Mouse (Mus musculus) intestine, embryonic 16.5 days (tissue): Measurements from ENCODE around the gene Alk. TPM values are rescaled to one million over a fixed set of nuclear protein-coding genes. Genes with fewer than 3 reads are reported as not detected.
"Not testable (repeated sequence)": the region's sequence is repeated elsewhere in the genome, so short reads cannot be mapped to it uniquely, and the experiment has no call there.

Source experiments
- ATAC-seq: fragments of 200-750 bp; cut with Nextera tagmentation; 2 replicates; pipeline ENCODE4 v1.8.0; 2017; ENCODE audit warnings: moderate TSS enrichment, moderate library complexity
- H3K27ac ChIP-seq: fragments of 300-500 bp; sonication (generic); 2 replicates; pipeline ENCODE4 v1.5.1; 2014; ENCODE audit warnings: mild to moderate bottlenecking, low read length
- H3K27me3 ChIP-seq: fragments of 300-500 bp; sonication (generic); replicated peaks from 2 replicates; pipeline ENCODE4 v1.6.1; 2014; ENCODE audit warnings: low read length, control low read depth, mixed read lengths; ENCODE audit not compliant: control insufficient read depth, insufficient read depth
- H3K36me3 ChIP-seq: fragments of 300-500 bp; sonication (generic); 2 replicates; pipeline ENCODE4 v1.6.1; 2014; ENCODE audit warnings: low read length, control low read depth; ENCODE audit not compliant: control insufficient read depth, insufficient read depth
- H3K4me1 ChIP-seq: fragments of 300-500 bp; sonication (generic); 2 replicates; pipeline ENCODE4 v1.6.1; 2014; ENCODE audit warnings: low read length, control low read depth, mixed read lengths; ENCODE audit not compliant: control insufficient read depth, insufficient read depth
- H3K4me2 ChIP-seq: fragments of 300-500 bp; sonication (generic); 2 replicates; pipeline ENCODE4 v1.6.1; 2014; ENCODE audit warnings: low read depth, low read length, control low read depth
- H3K4me3 ChIP-seq: fragments of 300-500 bp; sonication (generic); 2 replicates; pipeline ENCODE4 v1.5.1; 2014; ENCODE audit warnings: mild to moderate bottlenecking, low read length
- H3K9ac ChIP-seq: fragments of 300-500 bp; sonication (generic); 2 replicates; pipeline ENCODE4 v1.6.1; 2014; ENCODE audit warnings: low read depth, low read length
- H3K9me3 ChIP-seq: fragments of 300-500 bp; sonication (generic); 2 replicates; pipeline ENCODE4 v1.6.1; 2016; ENCODE audit warnings: low read length, control low read depth; ENCODE audit not compliant: control insufficient read depth
- whole genome bisulfite sequencing: fragments of 180-500 bp; shearing (Covaris S2); extraction: QIAGEN DNeasy Blood & Tissue Kit; methylation state at CpG from one replicate; pipeline ENCODE4 v1.1.7; 2014; 5-methylcytosine and 5-hydroxymethylcytosine counted together
- polyA plus RNA-seq: library from polyadenylated mRNA; unstranded; fragments of >200 nt; fragmentation: Nextera tagmentation; extraction: Ambion mirVana; gene quantifications from 2 replicates; pipeline ENCODE4 v1.2.1, GENCODE M21; 2015

Gene Alk
- polyA plus RNA-seq, 1 experiment from 2014 or later = 0.75 TPM

DNA sequence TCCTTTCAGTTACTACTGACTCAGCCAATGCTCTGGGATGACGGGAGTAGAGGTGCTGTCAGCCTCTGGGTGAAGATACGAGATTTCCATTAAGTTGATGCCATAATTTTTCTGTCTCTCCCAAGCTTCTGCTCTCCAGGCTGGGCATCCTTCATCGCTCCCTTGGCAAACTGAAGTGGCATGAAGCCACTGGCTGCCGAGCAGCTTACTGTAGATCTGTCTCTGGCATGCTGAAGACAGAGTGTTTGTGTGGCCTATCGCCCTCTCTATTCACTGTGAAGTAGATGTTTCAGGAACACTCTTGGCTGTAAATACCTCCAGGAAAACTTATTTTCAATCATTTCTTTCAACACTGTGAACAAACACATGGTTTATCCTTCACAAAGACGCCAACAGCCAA, 93.7 kb downstream of the Alk start:
- Histone ChIP-seq H3K4me2 (no peak overlapping the region), H3K27ac (no peak overlapping the region), H3K4me1 (no peaks in the 10 kb centered on the region), H3K9me3 (no peaks in the 10 kb centered on the region), H3K36me3 (no peaks in the 10 kb centered on the region), H3K27me3 (no peaks in the 10 kb centered on the region), H3K9ac (no peak overlapping the region), H3K4me3 (no peak overlapping the region)
- WGBS = 75% methylated on average over 6 of the region's 6 CpGs
- no peak for ATAC-seq

DNA sequence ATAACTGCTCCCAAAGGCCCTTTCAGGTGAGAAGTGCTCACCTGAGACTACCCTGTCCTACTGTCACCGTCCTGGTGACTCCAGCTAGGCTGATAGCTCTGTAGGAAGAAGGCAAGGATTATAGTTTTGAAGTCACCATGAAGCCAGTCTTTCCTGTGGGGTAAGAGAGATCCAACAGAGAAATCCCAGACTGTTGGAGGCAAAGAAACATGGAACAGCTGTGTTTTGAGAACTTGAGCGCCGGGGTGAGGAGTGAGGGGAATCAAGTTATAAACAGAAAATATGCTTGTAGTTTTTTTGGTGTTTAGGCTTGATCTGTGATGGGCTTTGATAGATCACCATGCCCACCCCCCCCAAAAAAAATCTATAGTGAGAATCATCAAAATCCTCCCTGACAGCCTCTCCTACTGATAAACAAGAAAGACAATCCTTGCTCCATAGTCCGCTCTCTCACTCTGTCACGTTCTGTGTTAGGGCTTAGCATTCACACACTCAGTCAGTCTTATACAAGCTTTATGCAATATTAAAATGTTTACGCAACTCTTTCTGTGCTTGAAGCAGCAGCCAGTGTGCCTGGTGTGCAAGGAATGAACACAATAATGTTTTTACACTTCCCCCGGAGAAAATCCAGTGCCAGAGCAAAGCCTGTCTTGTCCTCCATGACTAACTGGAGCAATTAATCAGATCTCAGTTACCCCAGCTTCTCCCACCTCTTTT, 95.6 kb downstream of the Alk start:
- no peak for ATAC-seq
- no peak overlapping the region for H3K27ac ChIP-seq
- H3K27me3 ChIP-seq = no peaks in the 10 kb centered on the region
- no peaks in the 10 kb centered on the region for H3K9me3 ChIP-seq
- no peak overlapping the region for H3K4me2 ChIP-seq
- H3K4me1 ChIP-seq = no peaks in the 10 kb centered on the region
- no peaks in the 10 kb centered on the region for H3K36me3 ChIP-seq
- no peak overlapping the region for H3K4me3 ChIP-seq
- H3K9ac ChIP-seq = no peak overlapping the region
- 68% methylated on average over 7 of the region's 7 CpGs for WGBS

DNA sequence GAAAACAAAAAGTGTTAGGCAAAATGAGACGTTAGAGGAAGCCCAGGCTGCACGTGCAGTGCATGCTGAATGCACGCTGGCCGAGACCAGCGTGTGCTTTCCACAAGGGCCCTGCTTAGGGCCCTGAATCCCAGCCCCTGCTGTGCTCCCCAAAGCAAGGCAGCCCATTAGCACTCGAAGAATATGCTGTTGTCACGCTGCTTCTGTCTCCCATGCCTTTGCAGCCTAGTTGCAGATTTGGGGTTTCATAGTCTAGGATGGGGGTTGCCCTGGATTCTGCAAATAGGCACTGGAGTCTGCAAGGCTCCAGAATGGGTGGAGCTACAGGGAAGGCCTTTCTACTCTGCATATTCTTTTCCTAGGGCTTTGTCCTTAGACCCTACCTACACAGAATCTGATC, 99.2 kb downstream of the Alk start:
- H3K36me3 ChIP-seq = no peaks in the 10 kb centered on the region
- ATAC-seq = no peak
- H3K27me3 ChIP-seq = no peaks in the 10 kb centered on the region
- no peaks in the 10 kb centered on the region for H3K9me3 ChIP-seq
- no peak overlapping the region for H3K9ac ChIP-seq
- H3K4me3 ChIP-seq = no peak overlapping the region
- H3K4me1 ChIP-seq = no peaks in the 10 kb centered on the region
- no peak overlapping the region for H3K27ac ChIP-seq
- no peak overlapping the region for H3K4me2 ChIP-seq
- 58% methylated on average over 7 of the region's 7 CpGs for WGBS

DNA sequence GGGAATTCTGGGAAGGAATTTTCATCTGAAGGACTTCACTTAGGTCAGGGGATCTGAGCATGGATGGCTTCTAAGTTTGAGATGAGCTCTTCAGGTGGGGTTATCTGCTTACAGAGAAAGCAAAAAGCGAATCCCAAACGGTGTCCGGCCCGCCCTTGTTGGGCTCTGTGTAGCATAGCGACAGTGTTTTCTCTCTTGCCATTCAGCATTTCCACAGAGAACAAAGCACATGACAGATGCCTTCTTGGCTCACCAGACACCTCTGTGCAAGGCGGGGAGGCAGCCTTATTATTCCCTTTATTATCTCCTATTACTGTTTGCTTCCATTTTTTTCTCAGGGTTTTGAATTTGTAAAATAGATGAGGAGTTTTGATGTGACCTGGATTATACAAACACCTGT, 99.8 kb downstream of the Alk start:
- Histone ChIP-seq H3K27ac (no peak overlapping the region), H3K9me3 (no peaks in the 10 kb centered on the region), H3K9ac (no peak overlapping the region), H3K27me3 (no peaks in the 10 kb centered on the region), H3K36me3 (no peaks in the 10 kb centered on the region), H3K4me1 (no peaks in the 10 kb centered on the region), H3K4me2 (no peak overlapping the region), H3K4me3 (no peak overlapping the region)
- no peak for ATAC-seq
- 91% methylated on average over 6 of the region's 6 CpGs for WGBS

DNA sequence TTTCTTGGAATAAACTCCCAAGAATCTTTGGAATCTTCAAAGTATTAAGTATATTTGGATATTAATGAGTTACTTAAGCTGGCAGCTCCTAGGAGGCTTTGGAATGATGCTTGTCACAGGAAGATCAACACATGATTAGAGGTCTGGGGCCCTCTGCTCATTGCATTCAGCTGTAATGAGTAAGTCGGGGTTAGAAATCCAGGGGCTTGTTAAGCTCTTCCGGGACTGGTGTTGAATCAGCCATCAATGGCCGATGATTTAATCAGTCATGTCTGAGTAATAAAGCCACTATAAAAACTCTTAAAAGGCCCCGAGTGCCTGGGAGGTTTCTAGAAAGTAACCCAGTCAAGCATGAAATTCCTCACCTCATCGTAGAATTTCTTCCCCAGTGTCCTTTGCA, 109.0 kb downstream of the Alk start:
- no peaks in the 10 kb centered on the region for H3K36me3 ChIP-seq
- H3K4me1 ChIP-seq = no peaks in the 10 kb centered on the region
- no peak overlapping the region for H3K9ac ChIP-seq
- no peak for ATAC-seq
- H3K4me3 ChIP-seq = no peak overlapping the region
- no peaks in the 10 kb centered on the region for H3K27me3 ChIP-seq
- H3K27ac ChIP-seq = no peak overlapping the region
- no peak overlapping the region for H3K4me2 ChIP-seq
- no peaks in the 10 kb centered on the region for H3K9me3 ChIP-seq
- WGBS = 82% methylated on average over 5 of the region's 5 CpGs

DNA sequence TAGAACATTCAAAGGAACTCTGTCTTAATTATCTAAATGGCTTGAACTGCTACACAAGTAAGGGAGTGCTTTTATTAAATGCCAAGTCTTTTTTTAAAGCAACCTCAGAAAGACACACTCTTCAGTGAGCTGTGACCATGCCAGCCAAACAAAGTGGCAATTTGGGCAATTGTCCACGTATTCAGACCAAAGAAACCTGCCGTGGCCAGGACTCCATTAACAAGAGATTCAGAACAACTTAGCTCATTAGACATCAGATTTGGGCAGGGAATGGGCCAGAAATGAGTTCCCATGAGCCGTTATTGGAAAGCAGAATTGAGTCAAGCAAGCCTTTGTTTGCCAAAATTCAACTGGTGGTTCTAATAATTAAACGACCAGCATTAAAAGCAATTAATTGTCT, 118.8 kb downstream of the Alk start:
- no peak overlapping the region for H3K9ac ChIP-seq
- ATAC-seq = no peak
- no peak overlapping the region for H3K4me3 ChIP-seq
- H3K4me1 ChIP-seq = no peaks in the 10 kb centered on the region
- no peak overlapping the region for H3K27ac ChIP-seq
- no peaks in the 10 kb centered on the region for H3K36me3 ChIP-seq
- no peaks in the 10 kb centered on the region for H3K9me3 ChIP-seq
- no peaks in the 10 kb centered on the region for H3K27me3 ChIP-seq
- H3K4me2 ChIP-seq = no peak overlapping the region
- 85% methylated on average over 4 of the region's 4 CpGs for WGBS

DNA sequence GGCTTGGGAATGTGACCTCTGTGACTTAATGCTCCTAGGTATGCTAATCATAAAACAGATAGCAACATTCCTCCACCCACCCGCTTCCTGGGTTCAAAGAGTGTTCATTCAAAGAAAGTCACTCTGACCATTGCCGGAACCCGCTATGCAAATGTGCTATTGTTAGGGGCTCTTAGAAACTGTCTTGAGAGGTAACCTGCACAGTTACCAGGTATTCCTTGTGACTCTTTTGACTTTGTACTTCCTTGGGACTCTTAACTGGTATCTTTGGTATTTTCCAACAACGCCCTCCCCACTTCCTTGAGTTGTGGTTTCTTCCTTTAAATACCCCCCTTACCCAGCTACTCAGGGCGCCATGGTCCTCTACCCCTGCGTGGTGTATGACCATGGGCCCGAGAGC, 125.2 kb downstream of the Alk start:
- not testable (repeated sequence) for H3K27ac ChIP-seq, H3K27me3 ChIP-seq, H3K36me3 ChIP-seq, H3K4me1 ChIP-seq, H3K4me3 ChIP-seq, H3K9ac ChIP-seq, ATAC-seq, H3K9me3 ChIP-seq, H3K4me2 ChIP-seq
- 91% methylated on average over 7 of the region's 7 CpGs for WGBS

DNA sequence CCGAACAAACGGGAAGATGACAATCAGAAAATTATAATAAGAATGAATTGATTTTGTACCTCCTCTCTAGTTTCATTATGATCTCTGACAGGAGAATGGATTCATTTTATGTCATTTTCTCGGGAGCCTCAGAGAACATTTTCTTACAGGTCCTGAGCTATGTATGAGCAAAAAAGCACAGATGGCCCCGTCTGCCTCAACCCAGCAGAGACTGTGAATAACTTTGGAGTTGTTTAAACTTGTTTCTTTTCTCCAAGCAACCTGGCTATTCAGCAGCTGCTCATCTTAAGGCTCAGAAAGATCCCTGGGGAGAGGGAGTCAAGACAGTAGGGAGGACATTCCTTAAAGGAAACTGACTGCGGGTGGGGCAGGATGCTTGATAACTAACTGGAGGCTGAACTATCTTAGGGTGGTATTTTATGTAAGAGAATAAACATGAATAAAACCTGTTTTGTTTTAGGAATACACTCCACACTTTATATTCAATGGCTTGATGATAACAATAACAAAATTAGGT, 126.5 kb downstream of the Alk start:
- no peak for ATAC-seq
- Histone ChIP-seq H3K27ac (no peak overlapping the region), H3K9me3 (no peaks in the 10 kb centered on the region), H3K27me3 (no peaks in the 10 kb centered on the region), H3K4me1 (no peaks in the 10 kb centered on the region), H3K36me3 (no peaks in the 10 kb centered on the region), H3K4me3 (no peak overlapping the region), H3K4me2 (no peak overlapping the region), H3K9ac (no peak overlapping the region)
- 49% methylated on average over 5 of the region's 5 CpGs for WGBS

DNA sequence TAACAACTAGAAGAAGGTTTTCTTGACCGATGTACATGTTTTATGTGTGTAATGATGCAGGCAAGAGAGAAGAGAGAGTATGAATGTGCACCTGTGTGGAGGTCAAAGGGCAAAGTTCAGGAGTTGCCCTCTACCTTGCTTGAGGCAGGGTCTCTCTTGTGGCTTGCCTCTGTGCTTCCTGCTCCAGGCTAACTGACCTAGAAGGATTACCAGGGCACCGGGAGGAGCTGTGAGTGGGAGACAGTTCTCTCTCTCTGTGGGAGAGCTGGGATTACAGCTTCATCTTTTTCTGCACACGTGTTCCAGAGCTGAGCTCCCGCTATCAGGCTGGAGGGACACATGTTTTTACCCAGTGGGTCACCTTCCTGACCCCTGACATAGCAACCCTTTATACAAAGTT, 127.5 kb downstream of the Alk start:
- H3K36me3 ChIP-seq = no peaks in the 10 kb centered on the region
- H3K4me2 ChIP-seq = no peak overlapping the region
- H3K27ac ChIP-seq = no peak overlapping the region
- no peaks in the 10 kb centered on the region for H3K27me3 ChIP-seq
- no peaks in the 10 kb centered on the region for H3K9me3 ChIP-seq
- H3K9ac ChIP-seq = no peak overlapping the region
- no peak overlapping the region for H3K4me3 ChIP-seq
- WGBS = 50% methylated on average over 4 of the region's 4 CpGs
- ATAC-seq = no peak
- H3K4me1 ChIP-seq = no peaks in the 10 kb centered on the region

DNA sequence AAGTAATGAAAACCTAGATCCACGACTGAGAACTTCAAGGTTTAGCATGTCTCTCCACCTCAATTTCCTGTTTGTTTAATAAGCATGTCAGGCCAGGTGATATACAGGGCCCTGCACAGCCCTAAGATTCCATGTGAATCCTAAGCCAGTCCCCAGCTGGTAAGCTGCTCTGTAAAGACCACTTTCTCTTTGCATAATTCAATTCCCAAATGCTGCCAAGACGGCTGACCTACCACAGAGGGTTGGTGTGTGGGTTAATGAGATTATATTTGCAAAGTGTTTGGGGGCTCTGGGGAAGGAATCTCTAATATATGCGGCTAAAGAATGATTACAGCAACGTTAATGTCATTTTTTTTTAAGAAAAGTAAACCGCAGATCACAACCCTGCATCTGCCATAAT, 130.3 kb downstream of the Alk start:
- ATAC-seq = no peak
- H3K4me1 ChIP-seq = no peaks in the 10 kb centered on the region
- no peaks in the 10 kb centered on the region for H3K36me3 ChIP-seq
- H3K9ac ChIP-seq = no peak overlapping the region
- WGBS = 49% methylated on average over 5 of the region's 5 CpGs
- H3K27me3 ChIP-seq = no peaks in the 10 kb centered on the region
- no peak overlapping the region for H3K27ac ChIP-seq
- no peaks in the 10 kb centered on the region for H3K9me3 ChIP-seq
- no peak overlapping the region for H3K4me2 ChIP-seq
- H3K4me3 ChIP-seq = no peak overlapping the region
